Mouse (Mus musculus) adrenal gland, adult 10 weeks (tissue): ENCODE measurements around the gene Fau. TPM values are rescaled to one million over a fixed set of nuclear protein-coding genes. Genes with fewer than 3 reads are reported as not detected.

Experiments
- polyA plus RNA-seq: library from polyadenylated mRNA; stranded (reverse); fragments of 350-450 nt; fragmentation: Illumina TruSeq; extraction: RNeasy Lipid Tissue Mini Kit (QIAGEN cat#74804); gene quantifications from one replicate; pipeline ENCODE4 v1.2.3, GENCODE M21; 2014; ENCODE audit warnings: low read depth, low replicate concordance

Fau gene
- polyA plus RNA-seq = 27.5 TPM

GRCm38 (mm10) chr19:6057313-6058096 is at the start of gene Fau, which contains the start of gene Mrpl49:
Fau (plus strand) TSS chr19:6057844.
Mrpl49 (minus strand) TSS chr19:6057785.

GRCm38 (mm10) chr19:6015511-6016315 is 41.9 kb upstream of the Fau start, which contains the start of gene Capn1:
Capn1 (minus strand) TSS chr19:6015897.

GRCm38 (mm10) chr19:6046294-6047153 is 11.1 kb upstream of the Fau start, which contains the start of gene Syvn1:
Syvn1 (plus strand) TSS chr19:6046576.

GRCm38 (mm10) chr19:6061021-6061533 is 3.4 kb downstream of the Fau start, which contains the start of gene Znhit2:
Znhit2 (plus strand) TSS chr19:6061192.

GRCm38 (mm10) chr19:6067724-6068415 is 10.2 kb downstream of the Fau start, which contains the start of gene Tm7sf2:
Tm7sf2 (minus strand) TSS chr19:6068373.

GRCm38 (mm10) chr19:6076564-6077393 is 19.1 kb downstream of the Fau start, which contains the start of gene Vps51:
Vps51 (minus strand) TSS chr19:6077231.

GRCm38 (mm10) chr19:6079983-6080480 is 22.4 kb downstream of the Fau start, which contains the start of gene Tmem262:
Tmem262 (plus strand) TSS chr19:6080033.

GRCm38 (mm10) chr19:6082156-6082555 is 24.5 kb downstream of the Fau start, which contains the start of gene Gm28374:
Gm28374 (minus strand) TSS chr19:6082256.

GRCm38 (mm10) chr19:6084478-6085248 is 27.0 kb downstream of the Fau start, which contains the start of the genes Zfpl1 and Cdca5:
Zfpl1 (minus strand) TSS chr19:6084956.
Cdca5 (plus strand) TSS chr19:6084983.

GRCm38 (mm10) chr19:6094119-6094518 is 36.5 kb downstream of the Fau start, which contains the start of gene AC131692.1:
AC131692.1 (plus strand) TSS chr19:6094419.

GRCm38 (mm10) chr19:6105586-6105985 is 47.9 kb downstream of the Fau start, which contains the start of gene Naaladl1:
Naaladl1 (plus strand) TSS chr19:6105782.

Other genes with a start within 250 kb of the Fau start
- 4.1 TPM for gene Frmd8, start 182.6 kb upstream of the Fau start, polyA plus RNA-seq
- 3.4 TPM for gene Slc25a45, start 180.0 kb upstream of the Fau start, polyA plus RNA-seq
- not detected for gene Tigd3, start 163.7 kb upstream of the Fau start, polyA plus RNA-seq
- gene Dpf2, start 144.8 kb upstream of the Fau start, polyA plus RNA-seq = 8.1 TPM
- 1.7 TPM for gene Cdc42ep2, start 133.0 kb upstream of the Fau start, polyA plus RNA-seq
- gene Pola2, start 93.6 kb upstream of the Fau start, polyA plus RNA-seq = 3.7 TPM
- gene Slc22a20, start 71.7 kb upstream of the Fau start, polyA plus RNA-seq = not detected
- gene Capn1, start 41.9 kb upstream of the Fau start, polyA plus RNA-seq = 2.1 TPM
- gene Syvn1, start 11.3 kb upstream of the Fau start, polyA plus RNA-seq = 0.82 TPM
- 39.2 TPM for gene Mrpl49, start 59 bp upstream of the Fau start, polyA plus RNA-seq
- not detected for gene Znhit2, start 3.3 kb downstream of the Fau start, polyA plus RNA-seq
- 2.7 TPM for gene Tm7sf2, start 10.5 kb downstream of the Fau start, polyA plus RNA-seq
- 7.1 TPM for gene Vps51, start 19.4 kb downstream of the Fau start, polyA plus RNA-seq
- gene Tmem262, start 22.2 kb downstream of the Fau start, polyA plus RNA-seq = not detected
- gene Gm28374, start 24.4 kb downstream of the Fau start, polyA plus RNA-seq = not detected
- gene Zfpl1, start 27.1 kb downstream of the Fau start, polyA plus RNA-seq = 1.5 TPM
- 1.2 TPM for gene Cdca5, start 27.1 kb downstream of the Fau start, polyA plus RNA-seq
- gene AC131692.1, start 36.6 kb downstream of the Fau start, polyA plus RNA-seq = not detected
- not detected for gene Naaladl1, start 47.9 kb downstream of the Fau start, polyA plus RNA-seq
- gene Sac3d1, start 60.8 kb downstream of the Fau start, polyA plus RNA-seq = 0.70 TPM
- gene Snx15, start 70.5 kb downstream of the Fau start, polyA plus RNA-seq = 4.0 TPM
- gene Batf2, start 83.1 kb downstream of the Fau start, polyA plus RNA-seq = not detected
- 2.3 TPM for gene Arl2, start 83.7 kb downstream of the Fau start, polyA plus RNA-seq
- gene Majin, start 126.5 kb downstream of the Fau start, polyA plus RNA-seq = not detected
- not detected for gene Gpha2, start 168.5 kb downstream of the Fau start, polyA plus RNA-seq
- 3.4 TPM for gene Ppp2r5b, start 178.0 kb downstream of the Fau start, polyA plus RNA-seq
- not detected for gene Atg2a, start 183.8 kb downstream of the Fau start, polyA plus RNA-seq
- 14.9 TPM for gene Ehd1, start 218.9 kb downstream of the Fau start, polyA plus RNA-seq
- 2.4 TPM for gene Cdc42bpg, start 248.6 kb downstream of the Fau start, polyA plus RNA-seq